ENCODE assay signal across 22 mouse cellular contexts in genomic region chr10:93697866-93698483, GRCm38 (mm10). TPM values are rescaled to one million over a fixed set of nuclear protein-coding genes. Genes with fewer than 3 reads are reported as not detected.
DNase-seq lines count a peak whose midpoint lies in the region; ATAC-seq lines count a peak whose summit lies in the region.
"Had no signal": no experiment of that assay in that cellular context is flagged by ENCODE, and none has a peak within 500 bp of the region (broad histone marks: within the 10 kb centered on the region; RNA-seq: fewer than 3 reads in every experiment).

No protein-coding gene starts in this region.

- WGBS in limb, embryonic 10.5 days = 92% methylated on average over 10 of the region's 10 CpGs

- no peak overlapping the region for H3K4me3 ChIP-seq in limb, embryonic 10.5 days
- H3K4me3 ChIP-seq: forebrain, embryonic 10.5 days; hindbrain, embryonic 10.5 days; hindbrain, embryonic 13.5 days had no signal

- DNase-seq in frontal cortex, postnatal 36 days (ENCODE audit: low spot score in 2 of 2) = no peak
- peak; percentile 37 for DNase-seq in A20 (ENCODE audit: low read depth, low spot score)
- peak; percentile 5 for DNase-seq in limb, embryonic 10.5 days (ENCODE audit: low spot score)
- no peak for DNase-seq in lung, postnatal 25 days (ENCODE audit: low spot score)
- no peak for DNase-seq in cerebellum, adult 9-10 months
- DNase-seq: adrenal gland, adult 2 months; adrenal gland, postnatal 14 days; B cell, adult 2 months; cerebellum, adult 11 months; cerebellum, adult 2 months; cerebellum, postnatal 14 days; forebrain, postnatal 0 days; gastrocnemius, postnatal 10 days; gastrocnemius, postnatal 36 days had no signal

- no peaks in the 10 kb centered on the region for H3K36me3 ChIP-seq in limb, embryonic 10.5 days
- H3K36me3 ChIP-seq: forebrain, embryonic 10.5 days; hindbrain, embryonic 10.5 days; hindbrain, embryonic 13.5 days had no signal

- ATAC-seq in frontal cortex, adult (ENCODE audit: low TSS enrichment) = 0 out of 2 replicates have a peak, but pooled peaks have one; percentile 44
- peak; percentile 57 for ATAC-seq in activated CD4-positive, CD25-positive, alpha-beta regulatory T cell, adult 4 months
- ATAC-seq: forebrain, embryonic 14.5 days; forebrain, postnatal 0 days; hindbrain, embryonic 16.5 days; intestine, postnatal 0 days had no signal

- no peaks in the 10 kb centered on the region for H3K27me3 ChIP-seq in limb, embryonic 10.5 days (ENCODE audit: low read depth, poor library complexity, severe bottlenecking)
- H3K27me3 ChIP-seq: hindbrain, embryonic 13.5 days had no signal

- no peaks in the 10 kb centered on the region for H3K9me3 ChIP-seq in limb, embryonic 10.5 days (replicated peaks)
- H3K9me3 ChIP-seq: forebrain, embryonic 10.5 days; hindbrain, embryonic 10.5 days; hindbrain, embryonic 13.5 days had no signal

- H3K27ac ChIP-seq in limb, embryonic 10.5 days = no peak overlapping the region
- H3K27ac ChIP-seq: forebrain, embryonic 10.5 days; hindbrain, embryonic 10.5 days; hindbrain, embryonic 13.5 days had no signal

- no peaks in the 10 kb centered on the region for H3K4me1 ChIP-seq in limb, embryonic 10.5 days

RNA-seq across cellular contexts. Expression of gene Ntn4, which starts 57.5 kb away (rescaled TPM):
- polyA plus RNA-seq in activated CD4-positive, CD25-positive, alpha-beta regulatory T cell, adult 4 months (2017; shearing (Covaris generic)) = 1 to 10 TPM in 1 of 2 experiments, under 1 TPM in 1; 0.24 to 1.4 TPM
- 0.34 and 0.76 TPM in 2 replicates for polyA plus RNA-seq in limb, embryonic 10.5 days (2016; fragmentation: Nextera tagmentation; extraction: Ambion mirVana)

Comparison
In these comparisons a context has a peak if more than half of its experiments do, and no peak if none do; other contexts are left out.
1. DNase-seq: peak in A20 (single experiment) and limb, embryonic 10.5 days (single experiment); none in frontal cortex, postnatal 36 days (0 of 2), lung, postnatal 25 days (single experiment) and cerebellum, adult 9-10 months (single experiment).